Mouse (Mus musculus) layer of hippocampus, adult 8-10 months (tissue): ENCODE data around the gene Rtel1. TPM values are rescaled to one million over a fixed set of nuclear protein-coding genes. Genes with fewer than 3 reads are reported as not detected.

ENCODE experiments used
- DNase-seq, 2 experiments: peaks; one replicate each; pipeline ENCODE4 v3.0.0; 2022; ENCODE audit warnings: low spot score in 2 of 2
- total RNA-seq, 4 experiments: library from RNA; stranded (reverse); gene quantifications; 2 replicates each; pipeline ENCODE4 v1.2.4; 2022

The Rtel1 gene
- total RNA-seq, 4 experiments from 2014 or later, result 26.1 to 41.3 (median 37.1) TPM

DNA sequence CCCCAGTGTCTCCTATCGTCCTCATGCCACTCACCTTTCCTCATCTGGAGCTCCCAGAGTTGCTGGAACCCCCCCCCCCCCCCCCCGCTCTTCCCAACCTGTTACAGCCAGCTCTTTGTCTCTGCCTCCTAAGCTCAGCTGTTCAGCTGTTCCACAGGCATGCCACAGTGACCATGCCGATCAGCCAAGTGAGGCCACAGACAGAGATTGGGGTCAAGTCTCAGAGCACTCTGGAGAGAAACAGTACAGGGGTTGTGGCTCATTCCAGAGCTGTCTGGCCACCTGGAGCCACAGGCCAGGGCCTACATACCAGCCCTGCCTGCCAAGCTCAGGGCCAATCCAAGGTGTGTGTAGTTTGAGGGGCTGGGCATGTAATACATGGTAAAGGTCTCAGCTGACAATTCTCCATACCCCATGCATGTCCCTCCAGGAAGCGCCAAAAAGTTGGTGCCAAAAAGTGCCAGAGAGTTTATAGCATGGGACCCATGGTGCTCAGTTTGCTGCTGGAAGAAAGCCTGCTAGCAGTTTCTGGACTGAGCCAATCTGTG, 67.2 kb downstream of the Rtel1 start:
- DNase-seq, result no peak

GRCm38 (mm10) chr2:181390136-181390870, 70.8 kb downstream of the Rtel1 start:
- DNase-seq, result no peak

- DNase-seq, result no peak
These were observed 71.5 kb downstream of the Rtel1 start for GRCm38 (mm10) chr2:181391022-181391421.

DNA sequence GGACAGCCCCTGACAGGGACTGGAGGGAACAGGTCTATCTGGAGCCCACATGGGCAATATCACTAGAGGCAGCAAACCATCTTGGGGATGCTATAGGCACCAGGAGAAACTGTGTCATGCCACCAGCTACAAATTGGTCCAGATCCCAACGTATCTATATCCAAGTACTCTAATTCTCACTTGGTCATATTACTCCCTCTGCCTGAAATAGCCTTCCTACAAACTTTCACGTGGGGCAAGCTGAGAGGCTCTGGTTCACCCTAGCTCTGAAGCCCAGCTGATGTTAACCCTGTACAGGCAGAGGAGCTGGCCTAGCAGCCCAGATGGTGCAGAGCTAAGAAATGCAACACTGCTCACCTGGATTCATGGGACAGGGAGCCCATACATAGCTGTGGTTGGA, 72.0 kb downstream of the Rtel1 start:
- DNase-seq, result no peak

DNA sequence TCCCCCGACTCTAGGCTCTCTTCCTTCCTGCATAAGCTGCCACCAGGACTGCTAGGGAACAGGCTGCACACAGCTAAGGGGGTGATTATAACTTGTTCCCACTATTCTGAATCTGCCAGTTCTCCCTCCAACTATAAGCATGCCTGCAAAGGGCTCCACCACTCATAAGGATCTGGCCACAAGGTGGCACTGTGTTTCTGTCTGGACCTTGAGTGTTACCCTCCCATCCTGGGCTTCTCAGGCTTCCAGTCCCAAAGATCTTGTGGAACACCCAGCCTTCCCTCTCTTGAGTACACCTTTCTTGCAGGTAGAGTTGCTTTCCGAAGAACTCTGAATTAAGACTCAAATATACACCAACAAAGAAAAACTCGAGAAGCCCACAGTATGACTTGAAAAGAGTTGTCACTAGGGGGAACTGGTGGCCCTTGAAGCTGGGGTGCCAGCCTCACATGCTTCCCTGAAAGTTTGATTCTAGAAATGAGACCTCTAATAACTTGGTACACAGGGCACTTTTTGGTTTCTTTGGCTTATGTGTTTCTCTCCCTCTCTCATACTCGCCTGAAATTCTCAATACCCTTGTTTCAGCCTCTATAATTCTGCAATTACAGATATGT, 73.2 kb downstream of the Rtel1 start:
- DNase-seq, result peak; percentile 70 to 89

GRCm38 (mm10) chr2:181394086-181394485, 74.5 kb downstream of the Rtel1 start:
- DNase-seq, result no peak

DNA sequence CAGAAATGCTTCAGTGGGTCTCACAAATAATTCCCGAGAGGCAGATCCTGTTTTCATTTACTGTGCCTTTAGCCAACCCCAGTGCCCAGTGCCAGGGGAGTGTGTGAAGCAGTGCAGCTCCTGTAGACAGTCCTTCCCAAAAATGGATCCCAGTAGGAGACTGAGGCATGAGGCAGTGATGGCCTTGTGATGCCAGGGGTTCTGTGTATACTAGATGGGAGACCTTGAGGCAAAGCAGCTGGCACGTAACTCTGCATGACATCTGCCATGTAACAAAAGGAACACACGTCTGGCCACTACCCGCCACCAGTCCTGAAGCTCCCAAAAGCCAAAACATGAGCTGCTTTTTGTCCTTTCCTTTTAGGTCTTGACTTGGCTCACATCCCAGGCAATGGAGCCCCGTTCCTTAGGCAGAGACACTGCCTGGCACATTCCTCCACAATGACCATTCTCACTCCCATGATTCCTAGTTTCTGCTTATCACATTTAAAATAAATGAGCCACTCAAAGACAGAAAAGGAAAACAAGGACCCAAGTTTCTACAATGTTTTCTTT, 77.7 kb downstream of the Rtel1 start:
- DNase-seq, result no peak

DNA sequence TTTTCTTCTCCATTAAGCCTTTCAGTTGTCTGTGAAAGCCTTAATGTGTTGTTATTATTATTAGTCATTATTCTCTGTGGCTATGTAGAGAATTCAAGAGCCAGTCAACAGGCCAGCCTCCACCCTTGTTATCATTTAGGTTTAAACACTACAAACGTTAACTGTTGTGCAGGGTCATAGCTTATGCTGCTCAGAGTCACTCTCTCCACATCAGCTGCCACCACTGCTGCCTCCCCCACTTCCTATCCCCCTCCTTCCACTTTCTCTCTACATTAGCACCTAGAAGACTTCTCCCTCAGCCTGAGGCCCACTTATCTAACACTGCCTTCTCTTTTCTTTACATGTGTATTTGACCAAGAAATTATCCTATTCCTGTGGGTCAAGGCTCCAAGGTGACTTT, 82.0 kb downstream of the Rtel1 start:
- no peak for DNase-seq

DNA sequence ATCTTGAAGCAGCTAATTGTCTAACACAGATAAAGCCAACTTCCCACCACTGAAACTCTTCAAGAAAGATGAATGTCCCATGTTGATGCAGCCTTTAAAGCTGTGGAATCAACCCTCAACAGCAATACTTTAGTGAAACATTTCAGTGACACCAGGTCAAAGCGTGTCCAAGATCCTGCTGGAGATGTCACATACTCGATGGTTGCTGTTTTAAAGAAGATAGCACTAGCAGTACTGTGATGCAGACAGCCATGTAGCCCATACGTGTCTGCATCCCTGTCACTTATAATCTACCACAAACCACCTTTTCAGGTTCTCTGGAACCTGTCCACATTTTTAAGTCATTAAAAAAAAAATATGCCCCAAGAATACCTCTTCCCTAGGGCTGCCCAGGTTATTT, 84.2 kb downstream of the Rtel1 start:
- DNase-seq, result no peak

Other genes with a start within 250 kb of the Rtel1 start
- gene Kcnq2, start 184.4 kb upstream of the Rtel1 start, total RNA-seq, result 100 to 1,000 TPM; 264 to 350 (median 303) TPM
- gene Eef1a2, start 162.7 kb upstream of the Rtel1 start, total RNA-seq, result 1,000 to 10,000 TPM in 3 of 4 experiments, 100 to 1,000 TPM in 1; 995 to 1,073 (median 1,037) TPM
- 10 to 100 TPM; 70.7 to 91.8 (median 77.8) TPM for gene Ppdpf, start 132.5 kb upstream of the Rtel1 start, total RNA-seq
- gene Ptk6, start 117.0 kb upstream of the Rtel1 start, total RNA-seq, result not detected
- under 1 TPM in 3 of 4 experiments, not detected in 1; 0.24 to 0.34 (median 0.31) TPM for gene Srms, start 106.6 kb upstream of the Rtel1 start, total RNA-seq
- gene Fndc11, start 99.7 kb upstream of the Rtel1 start, total RNA-seq, result not detected
- 1 to 10 TPM; 2.6 to 3.6 (median 2.9) TPM for gene Helz2, start 77.7 kb upstream of the Rtel1 start, total RNA-seq
- gene Gmeb2, start 31.7 kb upstream of the Rtel1 start, total RNA-seq, result 10 to 100 TPM; 17.1 to 22.9 (median 20.9) TPM
- gene Stmn3, start 5.2 kb upstream of the Rtel1 start, total RNA-seq, result 100 to 1,000 TPM; 530 to 604 (median 573) TPM
- gene Zgpat, start 45.2 kb downstream of the Rtel1 start, total RNA-seq, result 10 to 100 TPM; 69.8 to 88.2 (median 76.7) TPM
- 10 to 100 TPM; 43.4 to 54.5 (median 50.7) TPM for gene Arfrp1, start 45.7 kb downstream of the Rtel1 start, total RNA-seq
- gene Lime1, start 60.3 kb downstream of the Rtel1 start, total RNA-seq, result 10 to 100 TPM; 31.4 to 58.3 (median 42.7) TPM
- 10 to 100 TPM in 1 of 4 experiments, 1 to 10 TPM in 3; 7.9 to 10.4 (median 9.3) TPM for gene Zbtb46, start 139.7 kb downstream of the Rtel1 start, total RNA-seq
- not detected for gene Abhd16b, start 173.5 kb downstream of the Rtel1 start, total RNA-seq
- gene Tpd52l2, start 177.4 kb downstream of the Rtel1 start, total RNA-seq, result 10 to 100 TPM; 66.3 to 83.4 (median 80.6) TPM
- 100 to 1,000 TPM; 243 to 289 (median 265) TPM for gene Dnajc5, start 200.7 kb downstream of the Rtel1 start, total RNA-seq